Mouse (Mus musculus): ENCODE measurements around the gene Zfp53. TPM values are rescaled to one million over a fixed set of nuclear protein-coding genes. Genes with fewer than 3 reads are reported as not detected.
A peak's percentile ranks its signal among the peaks of the same experiment; 100 is the strongest.

The Zfp53 gene
- polyA plus RNA-seq (2014; fragmentation: Nextera tagmentation; extraction: Ambion mirVana): 5.4 and 6.2 TPM in 2 replicates

- 2% methylated on average over 34 of the region's 34 CpGs for WGBS (ENCODE audit: insufficient replicate concordance)
- peak; percentile 99 for ATAC-seq (replicated peaks; ENCODE audit: insufficient number of reproducible peaks, low FRiP score, low TSS enrichment)
Measured at GRCm38 (mm10) chr17:21488760-21489499, at the start of gene Zfp53. Gene Zfp53, plus strand, starts transcription at chr17:21488998.

GRCm38 (mm10) chr17:21449669-21450068 is 39.1 kb upstream of the Zfp53 start:
- 0% methylated on average over 3 of the region's 3 CpGs for WGBS (ENCODE audit: insufficient replicate concordance)

More at GRCm38 (mm10) chr17:21488760-21489499, at the start of gene Zfp53:
- H3K4me3 ChIP-seq (ENCODE audit: low read depth, low read length): peak within 1 kb of the TSS; percentile 79
- H3K36me3 ChIP-seq (ENCODE audit: control insufficient read depth, insufficient read depth, low read length): peaks cover 3% of the 10 kb centered on the region; the same call in 1 of the 2 replicates
- H3K9me3 ChIP-seq (replicated peaks; ENCODE audit: control insufficient read depth, low read length): no peaks in the 10 kb centered on the region
- peak within 1 kb of the TSS; percentile 71; the same call in 1 of the 2 replicates for H3K27ac ChIP-seq (ENCODE audit: low read depth, low read length)
- H3K4me1 ChIP-seq (ENCODE audit: control insufficient read depth, insufficient read depth, low read length): peaks cover 2% of the 10 kb centered on the region; the same call in 1 of the 2 replicates
- peak within 1 kb of the TSS; percentile 72 for H3K4me2 ChIP-seq
- no peaks in the 10 kb centered on the region for H3K27me3 ChIP-seq (ENCODE audit: control insufficient read depth, insufficient read depth, low read length)
- H3K9ac ChIP-seq (ENCODE audit: low read depth, low read length): peak within 1 kb of the TSS; percentile 79

GRCm38 (mm10) chr17:21450138-21450704 is 38.6 kb upstream of the Zfp53 start, which contains the start of gene Zfp51:
Gene Zfp51, plus strand, starts transcription at chr17:21450374.
- under 1% methylated on average over 26 of the region's 26 CpGs for WGBS (ENCODE audit: insufficient replicate concordance)
- H3K27ac ChIP-seq (ENCODE audit: low read depth, low read length): peak within 1 kb of the TSS; percentile 51
- H3K36me3 ChIP-seq (ENCODE audit: control insufficient read depth, insufficient read depth, low read length): no peaks in the 10 kb centered on the region
- ATAC-seq (replicated peaks; ENCODE audit: insufficient number of reproducible peaks, low FRiP score, low TSS enrichment): peak; percentile 100
- H3K27me3 ChIP-seq (ENCODE audit: control insufficient read depth, insufficient read depth, low read length): no peaks in the 10 kb centered on the region
- H3K9me3 ChIP-seq (replicated peaks; ENCODE audit: control insufficient read depth, low read length): no peaks in the 10 kb centered on the region
- peak within 1 kb of the TSS; percentile 69 for H3K4me2 ChIP-seq
- H3K4me3 ChIP-seq (ENCODE audit: low read depth, low read length): peak within 1 kb of the TSS; percentile 61
- peak within 1 kb of the TSS; percentile 70 for H3K9ac ChIP-seq (ENCODE audit: low read depth, low read length)
- peaks cover 5% of the 10 kb centered on the region for H3K4me1 ChIP-seq (ENCODE audit: control insufficient read depth, insufficient read depth, low read length)

More at GRCm38 (mm10) chr17:21449669-21450068, 39.1 kb upstream of the Zfp53 start:
- H3K9me3 ChIP-seq (replicated peaks; ENCODE audit: control insufficient read depth, low read length): no peaks in the 10 kb centered on the region
- H3K36me3 ChIP-seq (ENCODE audit: control insufficient read depth, insufficient read depth, low read length): no peaks in the 10 kb centered on the region
- peak overlapping the region; percentile 69 for H3K4me2 ChIP-seq
- H3K27me3 ChIP-seq (ENCODE audit: control insufficient read depth, insufficient read depth, low read length): no peaks in the 10 kb centered on the region
- peak overlapping the region; percentile 65 for H3K9ac ChIP-seq (ENCODE audit: low read depth, low read length)
- peak; percentile 70 for ATAC-seq (replicated peaks; ENCODE audit: insufficient number of reproducible peaks, low FRiP score, low TSS enrichment)
- peak overlapping the region; percentile 61 for H3K4me3 ChIP-seq (ENCODE audit: low read depth, low read length)
- H3K4me1 ChIP-seq (ENCODE audit: control insufficient read depth, insufficient read depth, low read length): peaks cover 5% of the 10 kb centered on the region
- peak overlapping the region; percentile 51; the same call in 1 of the 2 replicates for H3K27ac ChIP-seq (ENCODE audit: low read depth, low read length)

- Histone ChIP-seq H3K36me3 (ENCODE audit: control insufficient read depth, insufficient read depth, low read length) (peaks cover 11% of the 10 kb centered on the region), H3K4me2 (no peak overlapping the region), H3K27me3 (ENCODE audit: control insufficient read depth, insufficient read depth, low read length) (no peaks in the 10 kb centered on the region), H3K9ac (ENCODE audit: low read depth, low read length) (no peak overlapping the region), H3K4me3 (ENCODE audit: low read depth, low read length) (no peak overlapping the region), H3K4me1 (ENCODE audit: control insufficient read depth, insufficient read depth, low read length) (no peaks in the 10 kb centered on the region), H3K9me3 (replicated peaks; ENCODE audit: control insufficient read depth, low read length) (no peaks in the 10 kb centered on the region), H3K27ac (ENCODE audit: low read depth, low read length) (no peak overlapping the region)
- 90% methylated on average over 5 of the region's 5 CpGs for WGBS (ENCODE audit: insufficient replicate concordance)
- ATAC-seq (replicated peaks; ENCODE audit: insufficient number of reproducible peaks, low FRiP score, low TSS enrichment): no peak
Measured at GRCm38 (mm10) chr17:21463550-21463949, 25.2 kb upstream of the Zfp53 start.

GRCm38 (mm10) chr17:21472032-21472652 is 16.7 kb upstream of the Zfp53 start:
- Histone ChIP-seq H3K9me3 (replicated peaks; ENCODE audit: control insufficient read depth, low read length) (no peaks in the 10 kb centered on the region), H3K4me3 (ENCODE audit: low read depth, low read length) (no peak overlapping the region), H3K4me2 (no peak overlapping the region), H3K36me3 (ENCODE audit: control insufficient read depth, insufficient read depth, low read length) (no peaks in the 10 kb centered on the region), H3K4me1 (ENCODE audit: control insufficient read depth, insufficient read depth, low read length) (peaks cover 11% of the 10 kb centered on the region), H3K27me3 (ENCODE audit: control insufficient read depth, insufficient read depth, low read length) (no peaks in the 10 kb centered on the region), H3K27ac (ENCODE audit: low read depth, low read length) (no peak overlapping the region), H3K9ac (ENCODE audit: low read depth, low read length) (no peak overlapping the region)
- no peak for ATAC-seq (replicated peaks; ENCODE audit: insufficient number of reproducible peaks, low FRiP score, low TSS enrichment)
- 36% methylated on average over 3 of the region's 3 CpGs for WGBS (ENCODE audit: insufficient replicate concordance)

- Histone ChIP-seq H3K27me3 (ENCODE audit: control insufficient read depth, insufficient read depth, low read length) (no peaks in the 10 kb centered on the region), H3K27ac (ENCODE audit: low read depth, low read length) (no peak overlapping the region), H3K9ac (ENCODE audit: low read depth, low read length) (no peak overlapping the region), H3K4me2 (no peak overlapping the region), H3K9me3 (replicated peaks; ENCODE audit: control insufficient read depth, low read length) (no peaks in the 10 kb centered on the region), H3K4me1 (ENCODE audit: control insufficient read depth, insufficient read depth, low read length) (peaks cover 11% of the 10 kb centered on the region), H3K4me3 (ENCODE audit: low read depth, low read length) (no peak overlapping the region), H3K36me3 (ENCODE audit: control insufficient read depth, insufficient read depth, low read length) (no peaks in the 10 kb centered on the region)
- no peak for ATAC-seq (replicated peaks; ENCODE audit: insufficient number of reproducible peaks, low FRiP score, low TSS enrichment)
- 23% methylated on average over 2 of the region's 2 CpGs for WGBS (ENCODE audit: insufficient replicate concordance)
Measured at GRCm38 (mm10) chr17:21472653-21473307, 16.0 kb upstream of the Zfp53 start.

GRCm38 (mm10) chr17:21473362-21474190 is 15.2 kb upstream of the Zfp53 start:
- Histone ChIP-seq H3K9me3 (replicated peaks; ENCODE audit: control insufficient read depth, low read length) (no peaks in the 10 kb centered on the region), H3K36me3 (ENCODE audit: control insufficient read depth, insufficient read depth, low read length) (no peaks in the 10 kb centered on the region), H3K9ac (ENCODE audit: low read depth, low read length) (no peak overlapping the region), H3K4me2 (no peak overlapping the region; the same call in 1 of the 2 replicates), H3K27ac (ENCODE audit: low read depth, low read length) (no peak overlapping the region), H3K27me3 (ENCODE audit: control insufficient read depth, insufficient read depth, low read length) (no peaks in the 10 kb centered on the region), H3K4me1 (ENCODE audit: control insufficient read depth, insufficient read depth, low read length) (peaks cover 11% of the 10 kb centered on the region), H3K4me3 (ENCODE audit: low read depth, low read length) (no peak overlapping the region)
- 31% methylated on average over 14 of the region's 14 CpGs for WGBS (ENCODE audit: insufficient replicate concordance)
- peak; percentile 39; the same call in 1 of the 2 replicates for ATAC-seq (replicated peaks; ENCODE audit: insufficient number of reproducible peaks, low FRiP score, low TSS enrichment)
